Mouse (Mus musculus): Measurements from ENCODE around the gene Guca1b. TPM values are rescaled to one million over a fixed set of nuclear protein-coding genes. Genes with fewer than 3 reads are reported as not detected.
"Not testable (repeated sequence)": the region's sequence is repeated elsewhere in the genome, so short reads cannot be mapped to it uniquely, and the experiment has no call there.

The Guca1b gene
- polyA plus RNA-seq, 1 experiment: 3.1 TPM

DNA sequence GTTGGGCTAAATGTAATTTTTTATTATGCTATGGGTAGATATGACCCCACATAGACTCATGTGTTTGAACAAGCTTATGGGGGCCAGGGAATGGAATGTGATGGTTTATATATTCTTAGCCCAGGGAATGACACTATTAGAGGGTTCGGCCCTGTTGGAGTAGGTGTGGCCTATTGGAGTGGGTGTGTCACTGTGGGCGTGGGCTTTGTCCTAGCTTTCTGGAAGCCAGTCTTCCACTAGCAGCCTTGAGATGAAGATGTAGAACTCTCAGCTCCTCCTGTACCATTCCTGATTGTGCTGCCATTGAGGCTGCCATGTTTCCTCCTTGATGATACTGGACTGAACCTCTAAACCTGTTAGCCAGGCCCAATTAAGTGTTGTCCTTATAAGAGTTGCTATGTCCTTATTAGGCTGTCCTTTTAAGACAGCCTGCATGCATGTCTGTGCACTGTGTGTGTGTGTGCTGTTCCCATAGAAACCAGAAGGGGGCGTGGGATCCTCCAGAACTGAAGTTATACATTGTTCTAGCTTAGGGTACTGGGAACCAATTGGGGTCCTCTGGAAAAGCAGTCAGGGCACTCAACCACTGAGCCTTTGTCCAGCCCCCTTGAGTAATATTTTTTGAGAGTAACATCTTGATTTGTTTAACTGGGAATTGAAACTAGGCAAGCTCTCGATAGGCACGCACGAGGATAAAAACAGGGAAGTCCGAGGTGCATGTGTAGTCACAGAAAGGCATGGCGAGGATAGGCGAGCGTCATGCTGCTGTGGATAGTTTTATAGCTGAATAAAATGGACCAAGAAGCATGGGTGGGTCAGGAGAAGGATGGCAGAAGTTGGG lies 22.7 kb downstream of the Guca1b start:
- peaks cover 2% of the 10 kb centered on the region; the same call in 1 of the 2 replicates for H3K27me3 ChIP-seq (ENCODE audit: control insufficient read depth, insufficient read depth, low read length)
- H3K36me3 ChIP-seq (ENCODE audit: control insufficient read depth, insufficient read depth, low read length): no peaks in the 10 kb centered on the region
- TF ChIP-seq CTCF (IDR thresholded peaks at IDR 0.05; ENCODE audit: borderline replicate concordance, control insufficient read depth, extremely low read depth, insufficient read depth, low read length, poor library complexity) (no peak), POLR2A (IDR thresholded peaks at IDR 0.05; ENCODE audit: control insufficient read depth, extremely low read depth, insufficient read depth, low read length, poor library complexity) (no peak)
- no peak overlapping the region for H3K27ac ChIP-seq (ENCODE audit: control insufficient read depth, insufficient read depth, low read length)
- DNase-seq: no peak
- H3K4me1 ChIP-seq (replicated peaks; ENCODE audit: control insufficient read depth, insufficient read depth, low read length): no peaks in the 10 kb centered on the region
- 61% methylated on average over 10 of the region's 10 CpGs for WGBS
- H3K4me3 ChIP-seq (ENCODE audit: control insufficient read depth, insufficient read depth, low read length): no peak overlapping the region

DNA sequence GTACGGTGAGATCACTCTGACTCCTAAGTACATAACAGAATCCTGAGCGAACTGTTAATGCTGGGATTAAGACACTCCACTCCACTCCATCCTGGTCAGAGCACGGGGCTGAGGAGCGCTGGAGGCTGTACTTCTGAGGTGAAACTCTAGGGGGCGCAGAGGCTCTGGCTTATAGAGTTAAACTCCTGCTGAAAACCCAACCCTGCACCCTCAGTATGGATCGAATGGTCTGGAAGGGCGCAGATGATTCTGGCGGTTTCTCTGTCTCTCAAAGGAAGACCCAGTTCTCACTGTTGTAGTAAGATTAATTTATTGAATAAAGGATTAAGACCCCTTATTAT lies 23.3 kb downstream of the Guca1b start:
- WGBS: 11% methylated on average over 8 of the region's 8 CpGs

DNA sequence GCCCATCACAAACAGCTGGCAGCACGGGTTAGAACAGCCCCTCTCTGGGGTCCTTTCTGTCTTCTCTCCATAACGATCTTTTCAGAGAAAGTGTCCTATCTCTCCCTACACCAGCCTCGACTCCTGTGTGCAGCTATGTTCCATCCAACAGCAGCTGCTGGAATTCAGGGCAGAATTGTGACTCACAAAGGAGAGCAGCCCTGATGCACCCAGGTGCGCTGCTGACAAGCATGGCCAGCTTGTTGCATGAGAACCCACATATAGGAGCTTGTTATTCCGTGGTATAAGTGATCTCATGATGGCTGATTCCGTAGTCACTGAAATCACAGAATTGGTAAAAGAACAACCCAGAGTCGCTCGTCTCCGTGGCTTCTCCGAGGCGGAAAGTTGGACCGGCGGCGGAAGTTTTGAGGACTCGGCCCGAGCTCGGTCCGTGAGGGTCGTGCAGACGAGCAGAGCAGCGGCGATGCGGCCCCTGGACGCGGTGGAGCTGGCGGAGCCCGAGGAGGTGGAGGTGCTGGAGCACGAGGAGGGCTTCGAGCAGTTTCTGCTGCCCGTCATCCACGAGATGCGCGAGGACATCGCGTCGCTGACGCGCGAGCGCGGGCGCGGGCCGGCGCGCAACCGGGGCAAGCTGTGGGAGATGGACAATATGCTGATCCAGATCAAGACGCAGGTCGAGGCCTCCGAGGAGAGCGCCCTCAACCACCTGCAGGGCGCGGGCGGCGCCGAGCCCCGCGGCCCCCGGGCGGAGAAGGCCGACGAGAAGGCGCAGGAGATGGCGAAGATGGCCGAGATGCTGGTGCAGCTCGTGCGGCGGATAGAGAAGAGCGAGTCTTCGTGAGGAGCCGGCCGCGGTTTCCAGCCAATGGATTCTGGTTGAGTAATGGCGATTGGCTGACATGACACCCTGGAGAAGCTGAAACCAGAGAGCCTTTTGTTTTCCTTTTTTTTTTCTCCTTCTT lies 25.0 kb downstream of the Guca1b start:
- H3K36me3 ChIP-seq (ENCODE audit: control insufficient read depth, insufficient read depth, low read length); H3K27me3 ChIP-seq (ENCODE audit: control insufficient read depth, insufficient read depth, low read length); H3K4me1 ChIP-seq (replicated peaks; ENCODE audit: control insufficient read depth, insufficient read depth, low read length); H3K27ac ChIP-seq (ENCODE audit: control insufficient read depth, insufficient read depth, low read length); H3K4me3 ChIP-seq (ENCODE audit: control insufficient read depth, insufficient read depth, low read length): not testable (repeated sequence)
- WGBS: 4% methylated on average over 74 of the region's 74 CpGs
- peak; percentile 19 for DNase-seq

More for the DNA sequence above, 23.3 kb downstream of the Guca1b start:
- DNase-seq: peak; percentile 61
- Histone ChIP-seq H3K36me3 (ENCODE audit: control insufficient read depth, insufficient read depth, low read length) (no peaks in the 10 kb centered on the region), H3K4me3 (ENCODE audit: control insufficient read depth, insufficient read depth, low read length) (no peak overlapping the region), H3K27me3 (ENCODE audit: control insufficient read depth, insufficient read depth, low read length) (peaks cover 2% of the 10 kb centered on the region; the same call in 1 of the 2 replicates), H3K4me1 (replicated peaks; ENCODE audit: control insufficient read depth, insufficient read depth, low read length) (no peaks in the 10 kb centered on the region), H3K27ac (ENCODE audit: control insufficient read depth, insufficient read depth, low read length) (no peak overlapping the region)
- TF ChIP-seq CTCF (IDR thresholded peaks at IDR 0.05; ENCODE audit: borderline replicate concordance, control insufficient read depth, extremely low read depth, insufficient read depth, low read length, poor library complexity) (peak; percentile 70; the same call in 1 of the 2 replicates), POLR2A (IDR thresholded peaks at IDR 0.05; ENCODE audit: control insufficient read depth, extremely low read depth, insufficient read depth, low read length, poor library complexity) (no peak)

DNA sequence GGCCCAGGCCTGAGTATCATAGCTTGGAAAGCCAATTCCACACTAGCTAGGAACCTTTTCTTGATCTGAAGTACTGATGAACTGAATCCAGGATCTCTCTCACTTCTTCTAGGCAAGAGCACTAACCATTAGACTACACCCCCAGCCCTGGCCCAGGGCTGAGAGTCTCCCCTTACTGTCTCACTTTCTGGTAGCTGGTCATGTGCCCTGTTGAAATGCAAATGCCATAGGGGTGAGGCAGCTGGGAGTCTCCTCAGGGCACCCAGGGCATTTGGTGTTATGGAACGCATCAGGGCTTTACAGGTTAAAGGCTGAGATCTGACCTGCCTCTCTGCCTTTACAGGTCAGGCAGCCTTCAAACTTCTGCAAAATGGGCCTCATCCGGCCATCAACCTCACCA lies 35.0 kb downstream of the Guca1b start:
- H3K4me1 ChIP-seq (replicated peaks; ENCODE audit: control insufficient read depth, insufficient read depth, low read length): 0 out of 2 replicates have a peak, but pooled peaks cover 2% of the 10 kb centered on the region
- DNase-seq: no peak
- H3K27me3 ChIP-seq (ENCODE audit: control insufficient read depth, insufficient read depth, low read length): no peaks in the 10 kb centered on the region
- H3K36me3 ChIP-seq (ENCODE audit: control insufficient read depth, insufficient read depth, low read length): no peaks in the 10 kb centered on the region
- H3K4me3 ChIP-seq (ENCODE audit: control insufficient read depth, insufficient read depth, low read length): no peak overlapping the region
- 93% methylated on average over 2 of the region's 2 CpGs for WGBS
- no peak for TF ChIP-seq CTCF (IDR thresholded peaks at IDR 0.05; ENCODE audit: borderline replicate concordance, control insufficient read depth, extremely low read depth, insufficient read depth, low read length, poor library complexity)
- no peak for TF ChIP-seq POLR2A (IDR thresholded peaks at IDR 0.05; ENCODE audit: control insufficient read depth, extremely low read depth, insufficient read depth, low read length, poor library complexity)
- H3K27ac ChIP-seq (ENCODE audit: control insufficient read depth, insufficient read depth, low read length): no peak overlapping the region

DNA sequence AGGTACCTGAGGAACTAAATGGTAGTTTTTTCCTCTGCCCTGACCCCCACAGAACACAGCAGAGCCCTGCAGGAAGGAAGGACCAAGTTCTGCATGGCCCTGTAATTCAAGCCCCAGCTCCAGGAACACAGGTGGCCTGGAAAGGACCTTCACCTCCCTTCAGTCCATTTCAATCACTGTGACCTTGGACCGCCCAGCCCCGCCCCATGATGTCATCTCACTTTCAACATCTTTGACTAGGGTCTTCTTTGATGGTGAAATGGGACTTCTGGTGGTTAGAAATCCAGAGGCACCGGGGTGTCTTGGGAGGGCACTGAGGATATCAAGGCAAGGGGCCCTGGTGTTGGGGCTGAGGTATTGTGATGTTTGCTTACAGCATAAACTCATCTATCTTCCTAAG lies 36.4 kb downstream of the Guca1b start:
- TF ChIP-seq POLR2A (IDR thresholded peaks at IDR 0.05; ENCODE audit: control insufficient read depth, extremely low read depth, insufficient read depth, low read length, poor library complexity) (no peak), CTCF (IDR thresholded peaks at IDR 0.05; ENCODE audit: borderline replicate concordance, control insufficient read depth, extremely low read depth, insufficient read depth, low read length, poor library complexity) (no peak)
- 0 out of 2 replicates have a peak, but pooled peaks cover 2% of the 10 kb centered on the region for H3K4me1 ChIP-seq (replicated peaks; ENCODE audit: control insufficient read depth, insufficient read depth, low read length)
- no peaks in the 10 kb centered on the region for H3K36me3 ChIP-seq (ENCODE audit: control insufficient read depth, insufficient read depth, low read length)
- no peaks in the 10 kb centered on the region for H3K27me3 ChIP-seq (ENCODE audit: control insufficient read depth, insufficient read depth, low read length)
- DNase-seq: no peak
- 89% methylated on average over 3 of the region's 3 CpGs for WGBS
- no peak overlapping the region for H3K4me3 ChIP-seq (ENCODE audit: control insufficient read depth, insufficient read depth, low read length)
- H3K27ac ChIP-seq (ENCODE audit: control insufficient read depth, insufficient read depth, low read length): no peak overlapping the region

DNA sequence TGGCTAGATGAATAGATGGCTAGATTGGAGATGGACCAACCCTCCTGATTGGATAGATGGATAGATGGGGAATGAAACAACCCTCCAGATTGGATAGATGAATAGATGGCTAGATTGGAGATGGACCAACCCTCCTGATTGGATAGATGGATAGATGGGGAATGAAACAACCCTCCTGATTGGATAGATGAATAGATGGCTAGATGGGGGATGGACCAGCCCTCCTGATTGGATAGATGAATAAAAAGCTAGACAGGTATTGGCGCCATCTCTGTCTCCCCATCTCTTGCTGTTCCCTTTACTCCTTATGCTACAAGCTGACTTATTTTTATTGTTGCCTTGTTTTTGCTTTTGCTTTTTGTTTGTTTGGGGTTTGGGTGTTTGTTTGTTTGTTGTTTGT lies 37.4 kb downstream of the Guca1b start:
- H3K4me3 ChIP-seq (ENCODE audit: control insufficient read depth, insufficient read depth, low read length); DNase-seq; H3K4me1 ChIP-seq (replicated peaks; ENCODE audit: control insufficient read depth, insufficient read depth, low read length); H3K36me3 ChIP-seq (ENCODE audit: control insufficient read depth, insufficient read depth, low read length); H3K27ac ChIP-seq (ENCODE audit: control insufficient read depth, insufficient read depth, low read length); H3K27me3 ChIP-seq (ENCODE audit: control insufficient read depth, insufficient read depth, low read length): not testable (repeated sequence)
- 97% methylated on average over 1 of the region's 1 CpGs for WGBS
